Mouse (Mus musculus) macrophage (primary cell): ENCODE data around the gene Gas2l1. TPM values are rescaled to one million over a fixed set of nuclear protein-coding genes. Genes with fewer than 3 reads are reported as not detected.
A peak's percentile ranks its signal among the peaks of the same experiment; 100 is the strongest.

Experiments used
- H3K27ac ChIP-seq: fragments of 350-480 bp; formaldehyde crosslinking; 2 replicates; pipeline ENCODE4 v1.9.0; 2021
- H3K36me3 ChIP-seq: fragments of 350-480 bp; formaldehyde crosslinking; 2 replicates; pipeline ENCODE4 v1.9.0; 2021; ENCODE audit errors: inconsistent target
- H3K4me3 ChIP-seq: fragments of 350-480 bp; formaldehyde crosslinking; 2 replicates; pipeline ENCODE4 v1.9.0; 2021; ENCODE audit errors: inconsistent target
- H3K79me2 ChIP-seq: fragments of 350-480 bp; formaldehyde crosslinking; 2 replicates; pipeline ENCODE4 v1.9.0; 2021; ENCODE audit errors: inconsistent target
- WGBS: methylation state at CpG from one replicate; pipeline ENCODE4 v1.1.7; 2026; ENCODE audit warnings: inconsistent platforms; ENCODE audit not compliant: missing documents; 5-methylcytosine and 5-hydroxymethylcytosine counted together
- polyA plus RNA-seq: library from polyadenylated mRNA; stranded (reverse); fragments of 250-400 nt; gene quantifications from 3 replicates; pipeline ENCODE4 v1.2.4, GENCODE M21; 2018; ENCODE audit warnings: inconsistent platforms

The Gas2l1 gene
- polyA plus RNA-seq, 1 experiment from 2014 or later: 29.9 TPM

- Histone ChIP-seq H3K36me3 (peaks cover 60% of the 10 kb centered on the region), H3K27ac (no peak overlapping the region), H3K4me3 (no peak overlapping the region), H3K79me2 (no peaks in the 10 kb centered on the region)
- 95% methylated on average over 18 of the region's 18 CpGs for WGBS
These were observed 23.9 kb downstream of the Gas2l1 start for GRCm38 (mm10) chr11:5041144-5041780.

DNA sequence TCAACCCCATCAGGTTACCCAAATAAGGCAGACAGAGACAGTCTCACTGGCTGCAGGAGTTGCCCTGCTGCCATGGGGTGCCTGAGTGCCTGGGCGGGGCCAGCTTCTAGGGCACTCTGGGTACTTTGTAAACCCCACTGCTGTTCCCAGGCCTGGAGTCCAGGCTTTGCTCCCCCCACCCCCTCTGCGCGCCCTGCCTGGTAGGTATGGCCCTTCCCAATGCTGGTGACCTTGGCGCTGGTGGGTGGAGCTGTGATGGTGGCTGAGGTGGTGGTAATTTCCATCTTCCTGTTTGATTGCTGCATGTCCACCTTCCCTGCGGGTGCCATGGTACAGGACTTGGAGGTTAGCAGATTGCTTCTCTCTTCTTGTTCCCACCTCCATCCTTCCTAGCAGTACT lies 24.5 kb downstream of the Gas2l1 start:
- Histone ChIP-seq H3K4me3 (no peak overlapping the region), H3K27ac (no peak overlapping the region), H3K36me3 (peaks cover 67% of the 10 kb centered on the region), H3K79me2 (no peaks in the 10 kb centered on the region)
- 98% methylated on average over 5 of the region's 5 CpGs for WGBS

GRCm38 (mm10) chr11:5037146-5037854 lies 27.8 kb downstream of the Gas2l1 start:
- 93% methylated on average over 8 of the region's 8 CpGs for WGBS
- H3K36me3 ChIP-seq: peaks cover 100% of the 10 kb centered on the region
- H3K79me2 ChIP-seq: no peaks in the 10 kb centered on the region
- no peak overlapping the region for H3K4me3 ChIP-seq
- no peak overlapping the region for H3K27ac ChIP-seq

DNA sequence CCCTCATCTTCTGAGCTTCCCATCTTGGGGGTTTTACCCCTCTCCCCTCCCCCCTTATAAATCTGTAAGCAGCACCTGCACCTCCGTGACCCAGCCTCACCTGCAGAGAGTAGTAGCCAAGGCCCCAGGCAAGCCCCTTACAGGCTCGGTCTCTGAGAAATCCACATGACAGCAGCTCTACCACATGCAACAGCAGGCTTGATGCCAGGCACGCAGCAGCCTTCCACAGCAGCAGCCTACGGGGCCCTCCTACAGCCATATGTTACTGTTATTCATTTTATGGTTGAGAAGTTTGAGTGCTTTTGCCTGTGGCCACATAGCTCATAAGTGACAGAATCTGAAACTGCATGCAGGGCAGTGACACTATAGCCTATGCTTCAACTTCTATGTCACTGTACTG lies 29.7 kb downstream of the Gas2l1 start:
- no peak overlapping the region for H3K4me3 ChIP-seq

GRCm38 (mm10) chr11:5033136-5033535 lies 32.0 kb downstream of the Gas2l1 start:
- H3K36me3 ChIP-seq: peaks cover 94% of the 10 kb centered on the region
- H3K27ac ChIP-seq: no peak overlapping the region
- no peak overlapping the region for H3K4me3 ChIP-seq
- no peaks in the 10 kb centered on the region for H3K79me2 ChIP-seq
- 60% methylated on average over 2 of the region's 3 CpGs for WGBS

More for the DNA sequence above, 29.7 kb downstream of the Gas2l1 start:
- 100% methylated on average over 4 of the region's 4 CpGs for WGBS
- Histone ChIP-seq H3K79me2 (no peaks in the 10 kb centered on the region), H3K27ac (no peak overlapping the region), H3K36me3 (peaks cover 100% of the 10 kb centered on the region)

GRCm38 (mm10) chr11:5032706-5033105 lies 32.4 kb downstream of the Gas2l1 start:
- peaks cover 94% of the 10 kb centered on the region for H3K36me3 ChIP-seq
- H3K27ac ChIP-seq: no peak overlapping the region
- no peaks in the 10 kb centered on the region for H3K79me2 ChIP-seq
- no peak overlapping the region for H3K4me3 ChIP-seq
- WGBS: 93% methylated on average over 10 of the region's 10 CpGs

GRCm38 (mm10) chr11:5028228-5028627 lies 36.9 kb downstream of the Gas2l1 start:
- Histone ChIP-seq H3K27ac (no peak overlapping the region), H3K79me2 (no peaks in the 10 kb centered on the region), H3K36me3 (peaks cover 93% of the 10 kb centered on the region), H3K4me3 (no peak overlapping the region)
- WGBS: 98% methylated on average over 4 of the region's 7 CpGs

DNA sequence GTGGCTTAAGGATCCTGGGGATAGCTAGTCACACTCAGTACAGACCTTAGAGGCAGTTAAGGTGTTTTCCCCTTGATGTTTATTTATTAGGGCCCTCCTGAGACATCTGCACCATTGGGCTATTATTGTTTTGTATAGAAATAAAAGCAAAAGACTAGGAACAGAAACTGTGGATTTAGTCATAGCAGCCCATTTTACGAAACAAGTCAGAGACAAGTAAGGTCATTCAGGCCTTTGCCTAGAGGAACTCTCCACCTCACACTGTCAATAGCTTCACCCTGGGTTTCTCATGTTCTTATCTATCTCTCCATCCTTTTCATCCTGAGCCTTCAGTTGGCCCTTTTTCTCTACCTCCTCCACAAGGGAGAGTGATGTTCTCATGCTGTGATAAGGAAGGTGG lies 40.0 kb downstream of the Gas2l1 start:
- no peak overlapping the region for H3K4me3 ChIP-seq
- H3K27ac ChIP-seq: no peak overlapping the region
- H3K79me2 ChIP-seq: no peaks in the 10 kb centered on the region
- H3K36me3 ChIP-seq: peaks cover 76% of the 10 kb centered on the region
- WGBS: 100% methylated on average over 1 of the region's 1 CpGs

DNA sequence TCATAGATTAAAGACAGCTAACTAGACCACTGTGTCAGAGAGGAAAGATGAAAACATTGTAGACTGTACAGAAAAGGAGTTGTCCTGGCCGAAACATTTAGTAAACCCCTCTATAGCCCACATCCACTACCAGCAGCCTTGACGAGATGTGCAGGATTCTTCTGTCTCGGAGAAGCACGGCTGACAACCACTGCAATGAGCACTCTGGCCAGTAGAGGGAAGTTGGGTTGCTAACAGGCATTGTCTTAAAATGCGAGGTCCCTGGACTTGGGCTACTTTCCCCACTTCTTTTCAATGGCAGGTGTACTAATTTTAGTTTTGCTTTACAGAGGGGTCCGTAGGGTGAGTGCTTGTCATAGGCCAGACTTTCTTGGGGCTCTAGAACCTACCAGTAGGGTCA lies 47.6 kb downstream of the Gas2l1 start:
- H3K79me2 ChIP-seq: peaks cover 3% of the 10 kb centered on the region; the same call in 1 of the 2 replicates
- H3K27ac ChIP-seq: no peak overlapping the region
- WGBS: 86% methylated on average over 5 of the region's 6 CpGs
- H3K4me3 ChIP-seq: no peak overlapping the region
- H3K36me3 ChIP-seq: peaks cover 66% of the 10 kb centered on the region

GRCm38 (mm10) chr11:5016286-5016685 lies 48.8 kb downstream of the Gas2l1 start:
- peaks cover 58% of the 10 kb centered on the region for H3K36me3 ChIP-seq
- H3K79me2 ChIP-seq: peaks cover 3% of the 10 kb centered on the region; the same call in 1 of the 2 replicates
- 94% methylated on average over 5 of the region's 5 CpGs for WGBS
- no peak overlapping the region for H3K4me3 ChIP-seq
- H3K27ac ChIP-seq: 0 out of 2 replicates have a peak overlapping the region, but pooled peaks have one; percentile 1

DNA sequence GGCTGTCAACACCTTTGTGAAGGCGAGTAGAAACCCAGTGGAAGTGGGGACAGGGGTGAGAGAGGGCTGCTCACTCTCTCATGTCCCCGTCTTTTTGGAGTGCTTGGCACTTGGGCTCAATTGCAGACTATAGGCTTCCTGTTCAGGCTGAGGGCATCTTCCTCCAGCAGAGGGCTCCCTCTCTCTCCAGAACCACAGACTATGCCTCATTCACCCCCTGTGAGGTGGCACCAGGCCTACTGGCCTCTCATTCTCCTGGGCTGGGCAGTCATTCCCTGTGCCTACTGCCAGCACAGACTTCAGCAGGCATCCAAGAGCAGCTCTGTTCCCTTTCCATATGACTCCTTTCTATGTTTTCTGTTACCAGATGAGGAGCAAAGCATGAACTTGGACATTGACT lies 49.4 kb downstream of the Gas2l1 start:
- 0 out of 2 replicates have a peak overlapping the region, but pooled peaks have one; percentile 1 for H3K27ac ChIP-seq
- no peak overlapping the region for H3K4me3 ChIP-seq
- 66% methylated on average over 2 of the region's 2 CpGs for WGBS
- peaks cover 58% of the 10 kb centered on the region for H3K36me3 ChIP-seq
- peaks cover 3% of the 10 kb centered on the region; the same call in 1 of the 2 replicates for H3K79me2 ChIP-seq

- no peak overlapping the region for H3K4me3 ChIP-seq
- peak overlapping the region; percentile 100 for H3K27ac ChIP-seq
- peaks cover 30% of the 10 kb centered on the region; the same call in 1 of the 2 replicates for H3K36me3 ChIP-seq
- 28% methylated on average over 5 of the region's 5 CpGs for WGBS
- H3K79me2 ChIP-seq: peaks cover 15% of the 10 kb centered on the region; the same call in 1 of the 2 replicates
These were observed 52.9 kb downstream of the Gas2l1 start for GRCm38 (mm10) chr11:5012213-5012715.

DNA sequence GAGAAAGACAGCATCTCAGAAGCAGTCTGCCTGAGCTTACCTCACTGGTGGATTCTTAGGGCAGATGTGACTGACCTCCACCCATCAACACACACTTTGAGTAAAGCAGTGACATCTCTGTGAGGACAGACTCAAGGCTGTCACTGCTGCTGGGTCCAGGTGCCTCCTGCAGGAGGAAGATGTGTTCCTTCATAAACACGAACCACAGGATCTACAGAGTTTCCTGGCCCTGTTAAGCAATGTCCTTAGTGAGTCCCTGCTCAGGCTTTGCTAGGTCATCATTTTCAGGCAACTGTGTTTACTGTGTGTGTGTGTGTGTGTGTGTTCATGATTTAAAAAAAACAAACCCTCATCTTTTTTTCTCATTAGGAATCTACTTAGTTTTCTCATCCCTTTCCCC lies 53.6 kb downstream of the Gas2l1 start:
- H3K27ac ChIP-seq: peak overlapping the region; percentile 100
- H3K36me3 ChIP-seq: peaks cover 22% of the 10 kb centered on the region; the same call in 1 of the 2 replicates

DNA sequence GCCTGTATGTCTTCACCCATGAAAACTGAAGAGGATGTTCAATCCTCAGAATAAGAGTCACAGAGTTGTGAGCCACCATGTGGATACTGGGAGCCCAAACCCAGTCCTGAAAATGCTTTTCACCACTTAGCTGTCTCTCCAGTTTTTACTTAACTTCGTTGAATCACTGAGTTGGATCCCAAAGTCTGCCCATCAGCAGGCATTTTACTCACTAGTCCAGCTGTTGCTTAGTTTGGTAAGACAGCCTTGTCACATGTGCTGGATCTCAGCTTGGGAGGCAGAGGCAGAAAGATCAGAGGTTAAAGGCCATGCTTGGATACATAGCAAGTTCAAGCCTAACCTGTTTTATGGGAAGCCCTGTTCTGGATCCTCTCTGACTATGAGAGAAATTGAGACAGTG lies 54.9 kb downstream of the Gas2l1 start:
- H3K36me3 ChIP-seq: peaks cover 16% of the 10 kb centered on the region; the same call in 1 of the 2 replicates
- H3K27ac ChIP-seq: peak overlapping the region; percentile 96
- peaks cover 35% of the 10 kb centered on the region; the same call in 1 of the 2 replicates for H3K79me2 ChIP-seq
- 100% methylated on average over 1 of the region's 1 CpGs for WGBS
- H3K4me3 ChIP-seq: no peak overlapping the region

More for the DNA sequence above, 53.6 kb downstream of the Gas2l1 start:
- Histone ChIP-seq H3K4me3 (no peak overlapping the region), H3K79me2 (peaks cover 22% of the 10 kb centered on the region; the same call in 1 of the 2 replicates)
- WGBS: no CpG with 5 or more reads among the region's 1 CpGs
